Mouse (Mus musculus): ENCODE measurements around the gene Fam173b. TPM values are rescaled to one million over a fixed set of nuclear protein-coding genes. Genes with fewer than 3 reads are reported as not detected.
"Not testable (repeated sequence)": the region's sequence is repeated elsewhere in the genome, so short reads cannot be mapped to it uniquely, and the experiment has no call there.

Fam173b gene
- 10 to 100 TPM in 1 of 2 experiments, 1 to 10 TPM in 1; 9.2 to 12.8 TPM for total RNA-seq (2021)

DNA sequence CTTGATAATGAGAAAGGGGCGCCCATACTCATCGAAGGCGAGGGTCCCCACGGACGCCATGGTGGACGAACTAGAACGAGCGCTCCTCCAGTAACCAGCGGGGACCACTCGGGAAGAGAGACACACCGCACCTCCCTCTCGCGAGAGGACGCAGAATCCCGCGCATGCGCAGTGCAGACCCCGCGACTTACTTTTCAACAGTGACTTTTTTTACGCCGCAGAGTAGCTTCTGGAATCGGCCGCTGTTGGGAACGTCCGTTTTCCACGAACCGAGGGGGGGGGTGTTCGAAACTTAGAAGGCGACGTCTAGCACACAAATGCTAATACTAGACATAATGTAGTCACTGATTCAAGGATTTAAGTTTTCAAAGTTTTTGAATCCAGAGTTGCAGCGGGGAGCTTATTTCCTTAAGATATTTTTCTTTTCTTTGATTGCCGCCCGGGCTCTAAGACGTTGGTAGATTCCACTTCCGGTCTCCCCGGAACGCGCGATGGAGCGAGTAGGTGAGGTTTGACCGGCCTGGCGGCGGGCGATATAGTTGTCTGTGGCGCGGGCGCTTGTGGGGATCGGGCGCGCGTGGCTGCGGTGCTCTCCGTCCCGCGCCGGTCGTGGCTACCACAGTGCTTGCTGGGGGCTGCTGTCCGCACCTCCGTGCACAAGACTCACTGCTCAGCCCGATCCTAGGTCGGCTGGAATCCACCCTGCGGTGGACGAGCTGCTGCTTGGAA lies at the start of gene Fam173b, which contains the start of gene Cct5:
TSS of gene Fam173b (plus strand) at position 207 of the 729 bp plus-strand sequence.
TSS of gene Cct5 (minus strand) at position 159 of the 729 bp plus-strand sequence.
- intact Hi-C loops (cut with DNase I): loop anchor here (10.0 kb wide), 2 partner anchors 843 to 1133 kb away; no protein-coding TSS in a partner anchor
- DNase-seq (ENCODE audit: low spot score in 2 of 2): peak; percentile 98 to 99

DNA sequence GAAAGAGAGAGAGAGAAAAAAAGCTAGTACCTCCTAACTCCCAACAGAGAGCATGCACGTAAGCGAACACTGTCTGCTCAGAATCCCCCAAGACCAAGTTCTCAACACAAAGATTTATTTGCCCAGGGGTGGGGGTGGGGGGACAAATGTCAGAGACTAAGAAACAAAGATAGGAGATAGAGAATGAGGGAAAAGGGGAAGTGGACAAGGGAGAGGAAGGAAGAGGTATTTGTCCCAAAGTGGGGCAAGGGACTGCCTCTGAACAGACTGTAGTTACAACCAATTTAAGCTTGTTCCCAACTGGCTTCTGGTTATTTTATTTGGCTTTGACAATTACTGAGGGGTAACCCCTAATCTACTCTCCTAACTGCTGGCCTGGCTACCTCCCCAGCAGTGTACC lies 46.8 kb upstream of the Fam173b start:
- intact Hi-C loops (cut with DNase I): no loop called here
- no peak for DNase-seq (ENCODE audit: low spot score in 2 of 2)

DNA sequence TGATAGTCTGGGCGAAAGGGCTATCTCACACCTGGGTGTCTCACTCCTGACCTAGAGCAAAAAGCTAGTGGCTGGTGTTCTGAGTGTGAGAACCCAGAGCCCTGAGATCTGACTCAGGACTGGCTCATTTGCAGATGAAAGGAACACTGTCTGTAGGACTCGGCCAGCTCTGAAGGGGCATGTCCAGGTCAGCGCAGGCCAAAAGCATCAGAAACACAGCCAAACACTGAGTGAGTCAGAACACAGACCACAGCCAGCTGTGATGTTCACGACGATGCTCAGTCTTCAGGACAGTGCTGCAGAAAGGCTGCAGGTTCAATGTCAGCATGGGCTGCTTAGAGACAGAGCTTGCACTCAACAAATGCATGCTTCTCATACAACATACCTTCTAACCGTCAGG lies 40.3 kb upstream of the Fam173b start:
- DNase-seq (ENCODE audit: low spot score in 2 of 2): no peak
- intact Hi-C loops (cut with DNase I): no loop called here

DNA sequence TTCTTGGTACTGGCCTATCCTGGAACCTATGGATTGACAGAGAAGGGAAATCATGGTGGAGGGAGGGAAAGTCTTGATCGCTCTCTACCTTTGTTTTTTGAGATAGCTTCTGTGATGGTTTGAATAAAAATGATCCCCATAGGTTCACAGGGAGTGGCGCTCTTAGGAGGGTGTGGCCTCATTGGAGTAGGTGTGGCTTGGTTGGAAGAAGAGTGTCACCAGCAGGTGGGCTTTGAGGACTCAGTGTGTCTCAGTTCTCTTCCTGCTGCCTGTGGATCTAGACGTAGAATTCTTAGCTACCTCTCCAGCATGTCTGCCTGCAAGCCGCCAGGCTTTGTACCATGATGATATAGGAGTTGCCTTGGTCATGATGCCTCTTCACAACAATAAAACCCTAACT lies 39.7 kb upstream of the Fam173b start:
- intact Hi-C loops (cut with DNase I): no loop called here
- no peak for DNase-seq (ENCODE audit: low spot score in 2 of 2)

DNA sequence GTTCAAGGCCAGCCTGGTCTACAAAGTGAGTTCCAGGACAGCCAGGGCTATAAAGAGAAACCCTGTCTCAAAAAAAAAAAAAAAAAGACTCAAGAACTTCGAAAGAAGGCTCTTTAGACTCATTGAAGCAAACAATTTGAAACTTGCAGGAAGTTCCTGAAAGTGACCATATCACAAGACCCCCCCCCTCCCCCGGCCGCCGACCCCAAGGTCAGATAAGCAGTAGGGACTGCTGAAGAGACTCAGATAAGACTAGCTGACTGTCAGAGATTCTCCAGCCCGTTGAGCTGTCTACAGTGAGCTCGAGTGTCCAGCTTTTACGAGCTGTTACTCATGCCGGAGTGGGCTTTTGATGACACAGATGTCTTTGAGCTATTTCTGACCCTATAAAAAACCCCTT lies 38.8 kb upstream of the Fam173b start:
- DNase-seq (ENCODE audit: low spot score in 2 of 2): no peak
- intact Hi-C loops (cut with DNase I): no loop called here

DNA sequence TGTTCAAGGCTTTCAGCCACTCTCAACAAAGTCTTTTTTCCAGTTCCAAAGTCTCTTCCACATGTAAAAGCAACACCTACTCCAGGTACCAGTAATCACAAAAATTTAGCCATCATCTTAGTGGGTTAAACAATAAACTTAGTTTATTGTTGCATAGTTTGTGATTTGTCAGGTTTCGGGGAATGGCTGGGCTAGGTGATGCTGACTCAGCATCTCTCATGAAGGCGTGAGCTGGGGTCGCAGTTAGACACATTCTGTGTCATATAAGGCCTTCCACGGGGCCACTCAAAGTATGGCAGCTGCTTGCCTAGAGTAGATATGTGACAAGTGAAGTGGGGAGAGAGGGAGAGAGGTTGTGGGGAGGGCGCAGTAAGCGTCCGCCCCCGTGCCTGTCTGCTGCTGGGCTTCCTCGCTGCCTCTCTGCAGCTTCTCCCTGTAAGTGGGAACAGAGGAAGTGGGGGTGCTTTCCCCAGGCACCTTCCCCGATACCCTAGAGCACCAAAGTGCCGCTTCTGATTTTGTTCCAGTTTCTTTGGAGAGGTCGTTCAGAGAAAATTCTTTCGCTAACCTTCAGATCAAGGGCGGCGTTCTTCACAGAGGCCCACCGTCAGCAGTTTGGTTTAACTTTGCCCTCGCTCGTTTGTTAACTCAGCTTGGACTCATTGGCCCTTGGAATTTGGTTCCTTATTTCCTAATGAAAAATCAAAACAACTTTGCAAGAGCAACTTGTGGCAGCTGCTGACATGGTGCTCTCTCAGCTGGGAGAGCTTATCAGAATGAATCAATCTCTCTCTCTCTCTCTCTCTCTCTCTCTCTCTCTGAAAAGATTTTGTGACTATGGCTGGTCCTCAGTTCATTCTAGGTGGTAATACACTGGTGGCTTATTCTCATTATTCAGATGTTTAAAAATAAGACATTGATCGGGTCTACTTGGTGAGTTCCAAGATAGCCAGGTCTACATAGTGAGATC lies 37.8 kb upstream of the Fam173b start:
- DNase-seq (ENCODE audit: low spot score in 2 of 2): no peak
- intact Hi-C loops (cut with DNase I): no loop called here

DNA sequence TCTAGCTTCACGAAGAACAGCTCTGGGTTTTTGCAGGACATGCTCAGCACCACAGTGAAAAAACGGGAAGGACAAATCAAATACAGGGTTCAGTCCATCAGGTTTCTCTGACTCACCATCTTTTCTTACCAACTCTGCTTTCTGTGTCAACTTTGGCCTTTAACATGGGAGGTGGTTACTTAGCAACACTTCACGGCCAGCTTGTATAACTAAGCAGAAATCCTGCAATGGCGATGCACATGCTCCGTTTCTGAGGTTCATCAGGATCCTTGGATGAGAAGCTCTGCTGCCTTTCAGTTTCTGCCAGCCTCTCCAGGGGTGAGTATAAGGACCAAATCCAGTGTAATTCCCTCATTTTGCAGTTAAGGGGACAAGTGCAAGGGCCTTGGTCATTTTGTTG lies 36.5 kb upstream of the Fam173b start, which contains the start of gene Cmbl:
TSS of gene Cmbl (plus strand) at position 206 of the 400 bp plus-strand sequence.
- DNase-seq (ENCODE audit: low spot score in 2 of 2): no peak
- intact Hi-C loops (cut with DNase I): loop anchor here (5.0 kb wide), 1 partner anchor 33 kb away; the partner anchor contains the start of gene March6

DNA sequence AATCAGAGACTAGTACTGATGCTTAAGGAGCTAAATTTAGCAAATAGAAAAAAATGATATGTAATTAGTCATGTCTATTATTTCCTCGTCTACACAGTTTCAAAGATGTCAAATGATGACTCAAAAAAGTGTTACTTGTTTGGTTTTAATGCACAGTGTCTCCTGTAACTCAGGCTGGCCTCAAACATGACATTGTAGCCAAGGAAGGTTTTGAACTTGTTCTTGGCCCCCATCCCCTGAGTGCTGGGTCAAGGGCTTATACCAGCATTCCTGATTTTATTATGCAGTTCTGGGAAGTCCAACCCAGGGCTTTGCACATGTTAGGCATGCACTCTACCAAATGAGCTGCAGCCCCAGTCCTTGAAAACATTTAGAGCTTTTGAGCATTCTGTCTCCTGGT lies 35.9 kb upstream of the Fam173b start:
- intact Hi-C loops (cut with DNase I): loop anchor here (5.0 kb wide), 1 partner anchor 33 kb away; the partner anchor contains the start of gene March6
- DNase-seq (ENCODE audit: low spot score in 2 of 2): no peak

DNA sequence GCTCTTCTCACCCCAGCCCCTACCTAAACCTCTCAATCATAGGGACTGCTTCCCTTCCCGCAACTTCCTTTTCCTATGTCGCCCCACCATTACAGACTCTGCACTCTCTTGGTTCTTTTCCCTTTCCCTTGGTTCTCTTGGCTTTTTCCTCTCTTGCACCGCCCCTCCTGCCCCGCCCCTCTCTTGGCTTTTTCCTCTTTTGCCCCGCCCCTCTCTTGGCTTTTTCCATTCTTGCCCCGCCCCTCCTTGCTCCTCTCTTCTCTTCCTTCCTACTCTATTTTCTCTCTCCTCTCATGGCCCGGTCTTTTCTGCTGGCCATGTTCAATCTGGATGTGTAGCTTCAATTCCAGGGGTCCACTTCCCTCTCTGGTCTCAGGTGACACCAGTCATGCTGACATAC lies 34.2 kb upstream of the Fam173b start:
- no peak for DNase-seq (ENCODE audit: low spot score in 2 of 2)
- intact Hi-C loops (cut with DNase I): loop anchor here (5.0 kb wide), 1 partner anchor 35 kb away; the partner anchor contains the start of gene March6

DNA sequence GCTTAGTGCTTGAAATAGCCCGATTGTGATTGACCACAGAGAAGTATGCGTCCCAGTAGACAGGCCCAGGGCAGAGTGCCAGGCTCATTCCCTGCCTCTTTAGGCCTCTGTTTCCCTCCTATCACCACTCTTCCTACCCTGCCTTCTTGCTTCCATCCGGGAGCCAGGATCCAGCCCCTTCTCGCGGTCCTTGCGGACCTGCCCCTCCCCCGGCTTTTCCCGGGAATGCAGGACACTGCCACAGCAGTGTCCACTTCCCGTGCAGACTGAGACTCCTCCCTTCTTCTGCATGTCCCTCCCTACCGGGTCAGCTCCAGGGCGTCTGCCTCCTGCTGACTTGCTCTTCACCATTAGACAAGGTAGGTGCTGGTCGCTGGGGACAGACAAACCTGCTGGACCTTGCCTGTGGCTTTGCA lies 33.1 kb upstream of the Fam173b start:
- DNase-seq (ENCODE audit: low spot score in 2 of 2): no peak
- intact Hi-C loops (cut with DNase I): loop anchor here (5.0 kb wide), 1 partner anchor 36 kb away; the partner anchor contains the start of gene March6

DNA sequence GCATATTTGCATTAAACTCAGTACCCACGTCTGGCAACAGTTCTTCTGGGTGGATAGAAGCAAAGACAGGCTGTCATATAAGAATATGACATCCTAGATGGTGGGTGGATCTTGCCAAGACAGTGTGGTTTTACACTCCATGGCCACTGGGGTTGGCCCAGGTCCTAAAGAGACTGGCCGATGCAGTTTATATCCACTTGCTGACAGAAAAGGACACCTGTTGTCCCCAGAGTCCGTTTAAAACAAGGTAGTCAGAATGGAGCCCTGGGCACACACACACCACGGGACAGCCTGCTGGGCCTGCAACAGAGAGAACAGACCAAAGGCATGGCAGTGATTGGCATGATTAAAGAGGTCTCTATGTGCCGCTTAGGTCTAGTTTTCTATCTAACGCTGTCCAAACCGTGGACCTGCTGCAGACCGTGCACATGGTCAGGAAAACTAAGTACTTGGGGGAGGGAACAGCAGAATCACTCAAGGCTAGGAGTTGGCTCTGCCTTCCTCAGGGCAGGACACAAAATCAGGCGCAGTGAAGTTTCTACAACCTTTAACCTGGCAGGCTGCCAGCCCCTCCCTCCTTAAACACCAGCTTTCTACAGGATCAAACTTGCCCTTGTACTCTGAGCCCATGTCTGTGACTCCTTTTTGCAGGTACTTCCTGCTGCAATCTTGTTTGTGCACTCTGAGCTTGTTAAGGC lies 32.2 kb upstream of the Fam173b start:
- no peak for DNase-seq (ENCODE audit: low spot score in 2 of 2)
- intact Hi-C loops (cut with DNase I): loop anchor here (5.0 kb wide), 1 partner anchor 37 kb away; the partner anchor contains the start of gene March6

DNA sequence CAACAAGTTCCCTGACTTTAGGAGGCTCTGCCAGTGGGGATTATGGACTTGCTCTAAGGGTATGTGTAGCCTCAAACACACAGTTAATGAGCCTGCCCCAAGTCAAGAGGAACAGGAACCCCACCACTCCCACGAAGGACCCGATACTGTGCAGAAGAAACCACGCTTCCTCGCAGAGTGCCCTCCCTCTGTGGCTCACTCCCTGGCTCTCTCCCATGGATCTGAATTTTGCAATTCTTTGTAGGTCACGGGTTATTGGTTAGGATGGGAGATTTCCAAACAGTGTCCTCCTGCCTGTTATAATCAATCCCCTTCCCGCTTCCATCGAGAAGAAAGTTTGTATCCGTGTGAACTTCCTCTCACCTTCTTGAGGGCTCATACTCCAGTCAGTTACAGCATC lies 30.7 kb upstream of the Fam173b start:
- intact Hi-C loops (cut with DNase I): no loop called here
- no peak for DNase-seq (ENCODE audit: low spot score in 2 of 2)

DNA sequence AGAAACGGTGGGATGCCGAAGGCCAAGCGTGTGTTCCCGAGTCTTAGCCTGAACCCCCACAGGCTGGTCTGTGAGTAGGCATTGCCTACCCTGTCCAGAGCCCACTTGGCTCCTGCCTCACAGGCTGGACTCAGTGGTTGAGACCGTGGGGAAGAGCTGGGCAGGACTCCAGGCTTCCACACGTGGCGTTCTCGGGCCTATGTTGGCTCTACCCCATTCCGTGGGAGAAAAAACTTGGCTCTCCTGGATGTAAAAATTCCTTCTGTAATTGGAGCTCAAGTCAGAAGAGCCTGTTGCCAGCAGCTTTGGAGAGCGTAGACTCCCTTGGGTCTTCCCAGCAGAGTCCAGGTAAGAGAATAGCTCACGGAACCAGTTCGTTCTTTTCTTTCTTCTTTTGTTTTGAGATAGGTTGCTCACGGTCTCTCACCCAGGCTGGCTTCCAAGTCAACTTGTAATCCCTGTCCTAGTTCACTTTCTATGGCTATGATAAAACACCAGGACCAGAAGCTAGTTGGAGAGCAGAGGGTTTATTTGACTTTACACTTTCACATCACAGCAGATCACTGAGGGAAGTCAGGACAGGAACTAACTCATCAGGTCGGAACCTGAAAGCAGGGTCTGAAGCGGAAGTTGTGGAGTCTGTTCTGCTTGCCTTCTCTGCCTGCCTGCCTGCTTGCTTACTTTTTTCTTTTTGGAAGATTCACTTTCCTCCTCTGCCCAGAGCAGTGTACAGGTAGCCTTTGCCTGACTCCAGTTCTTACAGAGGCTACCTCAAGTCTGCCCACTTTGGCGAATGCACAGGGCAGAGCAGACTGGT lies 29.5 kb upstream of the Fam173b start:
- peak; percentile 57 to 72 for DNase-seq (ENCODE audit: low spot score in 2 of 2)
- intact Hi-C loops (cut with DNase I): no loop called here

DNA sequence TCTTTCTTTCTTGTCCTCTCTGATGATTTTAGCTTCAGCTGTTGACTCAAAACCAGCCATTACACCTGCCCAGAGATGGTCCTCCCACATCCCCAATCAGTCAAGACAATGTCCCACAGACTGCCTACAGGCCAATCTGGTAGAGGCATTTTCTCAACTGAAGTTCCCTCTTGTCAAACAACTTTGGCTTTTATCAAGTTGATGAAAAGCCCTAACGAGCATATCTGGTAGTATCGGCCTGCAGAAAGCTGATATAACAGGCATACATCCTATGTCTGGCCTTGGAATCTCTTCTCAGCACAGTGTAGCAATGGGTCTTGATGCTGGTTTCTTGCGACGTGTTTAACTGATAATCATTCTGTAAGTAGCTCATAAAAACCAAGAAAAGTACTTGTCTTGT lies 28.4 kb upstream of the Fam173b start:
- DNase-seq (ENCODE audit: low spot score in 2 of 2): no peak
- intact Hi-C loops (cut with DNase I): no loop called here

DNA sequence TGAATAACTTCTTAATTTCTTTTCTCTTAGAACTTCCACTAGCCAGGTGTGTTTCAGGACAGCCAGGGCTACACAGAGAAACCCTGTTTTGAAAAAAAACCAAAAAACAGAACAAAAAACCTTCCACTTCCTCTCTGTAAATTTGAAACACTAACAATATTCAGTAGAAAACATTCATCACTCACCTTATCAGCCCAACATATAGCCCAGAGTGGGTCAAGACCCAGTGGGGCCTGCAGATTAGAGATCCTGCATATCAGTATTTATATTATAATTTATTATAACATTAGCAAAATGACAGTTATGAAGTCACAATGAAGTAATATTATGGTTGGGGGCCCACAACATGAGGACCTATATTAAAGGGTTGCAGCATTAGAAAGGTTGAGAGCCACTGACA lies 28.0 kb upstream of the Fam173b start:
- intact Hi-C loops (cut with DNase I): no loop called here
- no peak for DNase-seq (ENCODE audit: low spot score in 2 of 2)

DNA sequence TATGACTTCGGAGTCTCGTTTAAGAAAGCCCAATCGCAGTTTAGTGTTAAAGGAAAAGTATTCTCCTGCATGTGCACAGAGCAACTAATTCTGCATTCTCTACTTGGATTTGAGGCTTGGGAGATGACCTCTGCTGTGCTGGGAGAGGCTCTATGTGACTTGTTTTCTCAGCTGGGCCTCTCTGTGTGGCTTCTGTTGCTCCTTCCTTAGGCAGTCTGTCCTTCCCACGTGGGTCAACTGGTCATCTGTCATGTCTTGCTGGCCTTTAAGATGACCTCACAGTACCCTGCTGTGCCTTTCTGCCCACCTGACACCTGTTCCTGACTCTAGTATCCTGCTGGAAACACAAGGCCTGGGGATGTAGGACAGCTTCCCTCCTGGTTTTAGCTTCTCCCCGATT lies 25.6 kb upstream of the Fam173b start:
- intact Hi-C loops (cut with DNase I): no loop called here
- DNase-seq (ENCODE audit: low spot score in 2 of 2): no peak

DNA sequence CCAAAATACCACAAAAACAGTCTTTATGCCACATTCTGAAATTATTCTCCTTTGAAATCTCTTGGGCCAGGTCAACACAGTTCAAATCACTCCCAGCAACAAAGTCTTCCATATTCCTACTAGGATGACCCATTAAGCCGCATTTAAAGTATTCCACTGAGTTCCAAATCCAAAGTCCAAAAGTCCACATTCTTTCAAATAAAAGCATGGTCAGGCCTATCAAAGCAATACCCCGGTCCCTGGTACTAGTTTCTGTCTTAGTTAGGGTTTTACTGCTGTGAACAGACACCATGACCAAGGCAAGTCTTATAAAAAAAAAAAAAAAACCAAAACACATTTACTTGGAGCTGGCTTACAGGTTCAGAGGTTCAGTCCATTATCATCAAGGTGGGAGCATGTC lies 20.6 kb upstream of the Fam173b start:
- intact Hi-C loops (cut with DNase I); DNase-seq (ENCODE audit: low spot score in 2 of 2): not testable (repeated sequence)

DNA sequence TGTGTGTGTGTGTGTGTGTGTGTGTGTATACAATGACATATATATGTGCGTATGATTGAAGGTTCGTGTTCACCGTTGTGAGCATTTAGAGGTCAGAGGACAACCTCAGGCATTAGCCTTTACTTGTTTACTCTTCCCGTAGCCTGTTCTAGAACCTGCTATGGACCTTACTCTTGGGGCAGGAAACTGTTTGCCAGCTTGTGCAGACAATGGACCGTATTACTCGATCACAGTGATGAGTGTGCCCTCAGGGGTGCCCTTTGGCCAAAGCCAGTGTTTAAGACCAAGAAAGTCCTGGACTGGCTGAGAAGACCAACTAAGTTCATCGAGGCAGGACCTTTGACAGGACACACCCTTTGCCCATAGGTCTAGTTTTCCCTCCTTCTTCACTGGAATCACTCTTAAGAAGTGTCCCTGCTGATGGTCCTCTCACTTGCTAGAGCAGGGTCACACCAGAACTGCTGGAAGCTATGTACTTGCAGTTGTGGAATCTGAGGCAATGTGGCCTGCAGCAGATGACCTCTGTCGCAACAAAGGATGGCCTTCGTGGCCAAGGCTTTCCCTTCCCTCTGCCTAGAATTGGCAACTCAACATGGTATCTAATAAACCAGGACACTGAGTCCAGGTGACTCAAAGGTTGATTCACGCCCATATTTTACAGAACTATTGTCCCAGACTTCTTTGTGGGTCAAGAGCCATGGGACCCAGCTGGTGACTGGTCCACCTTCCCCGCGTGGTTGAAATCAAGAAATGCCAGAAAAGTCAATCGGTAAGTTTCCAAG lies 18.2 kb upstream of the Fam173b start:
- intact Hi-C loops (cut with DNase I): no loop called here
- DNase-seq (ENCODE audit: low spot score in 2 of 2): no peak

All from left cerebral cortex, postnatal 36 days (tissue).